Mouse (Mus musculus): ENCODE measurements around the gene Mast1. TPM values are rescaled to one million over a fixed set of nuclear protein-coding genes. Genes with fewer than 3 reads are reported as not detected.

The Mast1 gene
- total and polyA plus RNA-seq, 3 experiments, result 0.21 to 0.34 TPM; not detected in 1

- TF ChIP-seq RAD21 (IDR thresholded peaks at IDR 0.05; ENCODE audit: low read depth, low read length), result no peak
- TF ChIP-seq USF1 (IDR thresholded peaks at IDR 0.05; ENCODE audit: low read depth, low read length), result no peak
- peak; percentile 40; the same call in 1 of the 2 replicates for TF ChIP-seq NRF1 (IDR thresholded peaks at IDR 0.05; ENCODE audit: low read depth, low read length)
- peak; percentile 62 for TF ChIP-seq TCF12 (IDR thresholded peaks at IDR 0.05; ENCODE audit: low read depth, low read length)
These were observed 32.3 kb upstream of the Mast1 start, which contains the start of the genes Gm49661, Prdx2 and Rnaseh2a (continued) for GRCm38 (mm10) chr8:84969241-84970134.

- H3K9me3 ChIP-seq (replicated peaks; ENCODE audit: low read length), result no peaks in the 10 kb centered on the region
- peaks cover 18 to 50% of the 10 kb centered on the region in 2 experiments for H3K4me1 ChIP-seq (ENCODE audit: control insufficient read depth in 1 of 2, insufficient read depth in 2 of 2)
- TF ChIP-seq MEF2A (IDR thresholded peaks at IDR 0.05; ENCODE audit: borderline replicate concordance, low read depth, low read length) (no peak), HCFC1 (IDR thresholded peaks at IDR 0.05; ENCODE audit: low read depth, low read length) (no peak), ZMIZ1 (IDR thresholded peaks at IDR 0.05; ENCODE audit: low read depth, low read length) (no peak), IRF4 (IDR thresholded peaks at IDR 0.05; ENCODE audit: low read depth, low read length) (no peak), NELFE (IDR thresholded peaks at IDR 0.05; ENCODE audit: low read depth, low read length) (no peak), USF2 (conservative IDR thresholded peaks at IDR 0.05; ENCODE audit: low read depth, low read length) (no peak), SMC3 (IDR thresholded peaks at IDR 0.05; ENCODE audit: low read depth, low read length) (no peak), POLR2AphosphoS2 (IDR thresholded peaks at IDR 0.05; ENCODE audit: low read depth, low read length) (no peak), MXI1 (IDR thresholded peaks at IDR 0.05; ENCODE audit: low read depth, low read length) (no peak), GABPA (IDR thresholded peaks at IDR 0.05; ENCODE audit: insufficient replicate concordance, low read depth, low read length) (no peak), MAX (IDR thresholded peaks at IDR 0.05; ENCODE audit: low read length) (no peak), BHLHE40 (IDR thresholded peaks at IDR 0.05; ENCODE audit: low read depth, low read length) (no peak), POLR2A (IDR thresholded peaks at IDR 0.05; ENCODE audit: low read depth, low read length) (no peak), CHD2 (IDR thresholded peaks at IDR 0.05; ENCODE audit: low read length) (no peak), MAZ (IDR thresholded peaks at IDR 0.05; ENCODE audit: low read depth, low read length) (no peak), NRF1 (IDR thresholded peaks at IDR 0.05; ENCODE audit: low read depth, low read length) (no peak), SIN3A (IDR thresholded peaks at IDR 0.05; ENCODE audit: low read length) (no peak), E2F4 (IDR thresholded peaks at IDR 0.05; ENCODE audit: insufficient replicate concordance, low read depth, low read length) (no peak)
- dilution Hi-C loops (cut with MboI; ENCODE audit: extremely low pct_ligation_motif_present, extremely low pct_unique_long_range_greater_than_20kb, low sequenced_read_pairs), result no loop called here
- H3K79me2 ChIP-seq (replicated peaks; ENCODE audit: control insufficient read depth, extremely low read depth, insufficient read depth, poor library complexity, severe bottlenecking), result peaks cover 9% of the 10 kb centered on the region
- no peak overlapping the region for H3K27ac ChIP-seq (ENCODE audit: insufficient read depth, low read depth)
- H3K4me3 ChIP-seq (replicated peaks in 1 of 3; ENCODE audit: low read depth in 2 of 3, low read length in 2 of 3, poor library complexity in 1 of 3), result peak overlapping the region; percentile 77 to 90 (median 79)
- DNase-seq (ENCODE audit: extremely low read depth), result no peak
- peak overlapping the region; percentile 48 for H3K4me2 ChIP-seq (ENCODE audit: insufficient read depth, low read depth, poor library complexity, severe bottlenecking)
- H3K27me3 ChIP-seq (replicated peaks), result no peaks in the 10 kb centered on the region
- peaks cover 15 to 38% of the 10 kb centered on the region in 2 experiments for H3K36me3 ChIP-seq (replicated peaks in 1 of 2; ENCODE audit: control insufficient read depth in 1 of 2, insufficient read depth in 1 of 2, low read length in 1 of 2)
- peak overlapping the region; percentile 84 for H3K9ac ChIP-seq (ENCODE audit: insufficient read depth, low read depth)
- in situ Hi-C loops (cut with MboI; ENCODE audit: low pct_ligation_motif_present, low pct_unique_long_range_greater_than_20kb, low sequenced_read_pairs), result no loop called here
These were observed 31.5 kb upstream of the Mast1 start for GRCm38 (mm10) chr8:84968650-84969049.

All from CH12.LX (cell line).